Mouse (Mus musculus) brown adipose tissue, adult 24 weeks (tissue): ENCODE measurements around the gene Actl6b. TPM values are rescaled to one million over a fixed set of nuclear protein-coding genes. Genes with fewer than 3 reads are reported as not detected.

ENCODE experiments used
- H3K27ac ChIP-seq: fragments of 200-500 bp; replicated peaks from 2 replicates; pipeline ENCODE4 v1.5.1; 2012; ENCODE audit warnings: low read depth, mild to moderate bottlenecking, low read length
- H3K4me1 ChIP-seq: fragments of 200-500 bp; 2 replicates; pipeline ENCODE4 v1.6.1; 2012; ENCODE audit warnings: low read length, mixed read lengths; ENCODE audit not compliant: control insufficient read depth, insufficient read depth, insufficient read length
- H3K4me3 ChIP-seq: fragments of 200-500 bp; 2 replicates; pipeline ENCODE4 v1.5.1; 2012; ENCODE audit warnings: low read depth, mild to moderate bottlenecking, low read length, moderate library complexity; ENCODE audit not compliant: insufficient read depth
- polyA plus RNA-seq: library from polyadenylated mRNA; stranded (reverse); fragments of >200 nt; gene quantifications from 2 replicates; pipeline ENCODE4 v1.2.4, GENCODE M21; 2012; ENCODE audit not compliant: missing spikeins, insufficient read depth, insufficient read length

The Actl6b gene
- polyA plus RNA-seq, 1 experiment, result not detected

DNA sequence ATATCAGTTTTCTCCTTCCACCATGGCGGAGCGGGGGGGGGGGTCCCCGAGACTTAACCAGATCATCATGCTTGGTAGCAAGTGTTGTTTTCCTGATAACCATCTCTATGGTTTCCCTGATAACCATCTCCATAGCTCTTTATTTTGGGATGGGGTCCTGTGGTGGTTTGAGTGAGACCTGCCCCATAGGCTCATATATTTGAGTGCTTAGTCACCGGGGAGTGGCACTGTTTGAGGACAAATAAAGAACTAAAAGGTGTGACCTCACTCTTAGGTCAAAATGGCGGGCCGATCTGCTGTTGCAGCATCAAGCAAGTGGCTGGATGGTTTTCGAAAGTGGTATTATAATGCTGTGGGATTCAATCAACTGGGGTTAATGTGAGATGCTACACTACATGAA, 62.0 kb downstream of the Actl6b start:
- Histone ChIP-seq H3K27ac (no peak overlapping the region), H3K4me1 (peaks cover 10% of the 10 kb centered on the region), H3K4me3 (no peak overlapping the region)

Other genes starting within 250 kb of the Actl6b start
- 31.0 and 45.4 TPM in 2 replicates for gene Srrt, start 245.8 kb upstream of the Actl6b start, polyA plus RNA-seq
- gene Trip6, start 239.1 kb upstream of the Actl6b start, polyA plus RNA-seq, result 13.1 and 20.6 TPM in 2 replicates
- gene Slc12a9, start 219.9 kb upstream of the Actl6b start, polyA plus RNA-seq, result 2.5 and 5.2 TPM in 2 replicates
- gene Ephb4, start 203.4 kb upstream of the Actl6b start, polyA plus RNA-seq, result 10.3 and 10.4 TPM in 2 replicates
- not detected in 2 replicates for gene Zan, start 76.5 kb upstream of the Actl6b start, polyA plus RNA-seq
- gene Pop7, start 51.0 kb upstream of the Actl6b start, polyA plus RNA-seq, result 19.7 and 20.9 TPM in 2 replicates
- gene Gigyf1, start 35.0 kb upstream of the Actl6b start, polyA plus RNA-seq, result 8.6 and 11.2 TPM in 2 replicates
- not detected in 2 replicates for gene Epo, start 20.3 kb upstream of the Actl6b start, polyA plus RNA-seq
- 285 and 328 TPM in 2 replicates for gene Gnb2, start 20.0 kb upstream of the Actl6b start, polyA plus RNA-seq
- 4.6 and 6.1 TPM in 2 replicates for gene Tfr2, start 16.3 kb downstream of the Actl6b start, polyA plus RNA-seq
- 31.1 and 45.9 TPM in 2 replicates for gene Mospd3, start 47.5 kb downstream of the Actl6b start, polyA plus RNA-seq
- gene Pcolce, start 60.3 kb downstream of the Actl6b start, polyA plus RNA-seq, result 66.8 and 89.9 TPM in 2 replicates
- not detected in 2 replicates for gene Fbxo24, start 75.5 kb downstream of the Actl6b start, polyA plus RNA-seq
- gene Lrch4, start 75.6 kb downstream of the Actl6b start, polyA plus RNA-seq, result 11.5 and 13.6 TPM in 2 replicates
- 0.95 and 2.3 TPM in 2 replicates for gene Gm20605, start 75.7 kb downstream of the Actl6b start, polyA plus RNA-seq
- 2.0 TPM in 1 of 2 replicates, not detected in the other for gene Sap25, start 87.8 kb downstream of the Actl6b start, polyA plus RNA-seq
- gene Irs3, start 92.2 kb downstream of the Actl6b start, polyA plus RNA-seq, result 22.0 and 26.4 TPM in 2 replicates
- 16.2 and 17.6 TPM in 2 replicates for gene Agfg2, start 131.2 kb downstream of the Actl6b start, polyA plus RNA-seq
- not detected in 2 replicates for gene Nyap1, start 188.1 kb downstream of the Actl6b start, polyA plus RNA-seq
- gene Tsc22d4, start 192.2 kb downstream of the Actl6b start, polyA plus RNA-seq, result 21.4 and 24.0 TPM in 2 replicates
- 15.1 and 15.4 TPM in 2 replicates for gene Ppp1r35, start 225.3 kb downstream of the Actl6b start, polyA plus RNA-seq
- gene Mepce, start 234.1 kb downstream of the Actl6b start, polyA plus RNA-seq, result 14.3 and 21.2 TPM in 2 replicates
- 2.9 and 4.9 TPM in 2 replicates for gene Zcwpw1, start 234.3 kb downstream of the Actl6b start, polyA plus RNA-seq